Mouse (Mus musculus): Measurements from ENCODE around the gene Pigq. TPM values are rescaled to one million over a fixed set of nuclear protein-coding genes. Genes with fewer than 3 reads are reported as not detected.
A peak's percentile ranks its signal among the peaks of the same experiment; 100 is the strongest.

Pigq gene
- total RNA-seq, 2 experiments from 2014 or later = 144 to 149 TPM

GRCm38 (mm10) chr17:25925348-25925747 is 19.4 kb downstream of the Pigq start:
- peak; percentile 38 to 51 for DNase-seq (ENCODE audit: low spot score in 2 of 2)

GRCm38 (mm10) chr17:25922120-25922519 is 22.6 kb downstream of the Pigq start:
- no peak for DNase-seq (ENCODE audit: low spot score in 2 of 2)

- DNase-seq (ENCODE audit: low spot score in 2 of 2) = peak; percentile 100
Observed at GRCm38 (mm10) chr17:25919786-25920642, 24.7 kb downstream of the Pigq start.

GRCm38 (mm10) chr17:25919144-25919785 is 25.5 kb downstream of the Pigq start, which contains the start of gene Rab40c:
TSS of gene Rab40c (minus strand) at chr17:25919727.
- DNase-seq (ENCODE audit: low spot score in 2 of 2) = peak in 1 of 2 experiments; percentile 61

- DNase-seq (ENCODE audit: low spot score in 2 of 2) = no peak
Observed at GRCm38 (mm10) chr17:25918037-25918750, 26.5 kb downstream of the Pigq start.

GRCm38 (mm10) chr17:25916931-25917647 is 27.6 kb downstream of the Pigq start:
- DNase-seq (ENCODE audit: low spot score in 2 of 2) = no peak

GRCm38 (mm10) chr17:25914295-25914694 is 30.4 kb downstream of the Pigq start:
- no peak for DNase-seq (ENCODE audit: low spot score in 2 of 2)

- no peak for DNase-seq (ENCODE audit: low spot score in 2 of 2)
Observed at GRCm38 (mm10) chr17:25913877-25914275, 30.9 kb downstream of the Pigq start.

- DNase-seq (ENCODE audit: low spot score in 2 of 2) = no peak
Observed at GRCm38 (mm10) chr17:25913186-25913876, 31.4 kb downstream of the Pigq start.

- DNase-seq (ENCODE audit: low spot score in 2 of 2) = no peak
Observed at GRCm38 (mm10) chr17:25911816-25912215, 32.9 kb downstream of the Pigq start.

GRCm38 (mm10) chr17:25907640-25908039 is 37.1 kb downstream of the Pigq start:
- no peak for DNase-seq (ENCODE audit: low spot score in 2 of 2)

GRCm38 (mm10) chr17:25903061-25903460 is 41.7 kb downstream of the Pigq start:
- DNase-seq (ENCODE audit: low spot score in 2 of 2) = no peak

- DNase-seq (ENCODE audit: low spot score in 2 of 2) = no peak
Observed at GRCm38 (mm10) chr17:25900193-25900592, 44.5 kb downstream of the Pigq start.

- no peak for DNase-seq (ENCODE audit: low spot score in 2 of 2)
Observed at GRCm38 (mm10) chr17:25895891-25896290, 48.8 kb downstream of the Pigq start.

GRCm38 (mm10) chr17:25895415-25895814 is 49.3 kb downstream of the Pigq start:
- DNase-seq (ENCODE audit: low spot score in 2 of 2) = no peak

- peak; percentile 65 to 83 for DNase-seq (ENCODE audit: low spot score in 2 of 2)
Observed at GRCm38 (mm10) chr17:25893975-25894617, 50.6 kb downstream of the Pigq start.

GRCm38 (mm10) chr17:25888837-25889236 is 55.9 kb downstream of the Pigq start:
- no peak for DNase-seq (ENCODE audit: low spot score in 2 of 2)

- no peak for DNase-seq (ENCODE audit: low spot score in 2 of 2)
Observed at GRCm38 (mm10) chr17:25887467-25887866, 57.3 kb downstream of the Pigq start.

- no peak for DNase-seq (ENCODE audit: low spot score in 2 of 2)
Observed at GRCm38 (mm10) chr17:25886806-25887205, 57.9 kb downstream of the Pigq start.

- DNase-seq (ENCODE audit: low spot score in 2 of 2) = no peak
Observed at GRCm38 (mm10) chr17:25885636-25886035, 59.1 kb downstream of the Pigq start.
